Mouse (Mus musculus) left cerebral cortex, postnatal 36 days (tissue): ENCODE results near the gene Gm8247. TPM values are rescaled to one million over a fixed set of nuclear protein-coding genes. Genes with fewer than 3 reads are reported as not detected.
"Not testable (repeated sequence)": the region's sequence is repeated elsewhere in the genome, so short reads cannot be mapped to it uniquely, and the experiment has no call there.

Experiments
- DNase-seq, 2 experiments: peaks; one replicate each; pipeline ENCODE4 v3.0.0; 2021 to 2022; ENCODE audit warnings: low spot score in 2 of 2, mixed read lengths in 1 of 2
- intact Hi-C: fragments of 180-260 bp; cut with DNase I; formaldehyde crosslinking; loops from one replicate; pipeline ENCODE4 v1.15.1; 2025
- total RNA-seq, 2 experiments: library from RNA; stranded (reverse); gene quantifications; 2 replicates each; pipeline ENCODE4 v1.2.3; 2021

Gene Gm8247
- total RNA-seq, result not detected

GRCm38 (mm10) chr14:44582853-44583252 is at the start of gene Gm8247:
Gene Gm8247 (plus strand): TSS chr14:44583153.
- DNase-seq, intact Hi-C loops: not testable (repeated sequence)

- DNase-seq, intact Hi-C loops: not testable (repeated sequence)
Observed at GRCm38 (mm10) chr14:44547961-44548360, 35.0 kb upstream of the Gm8247 start.

- intact Hi-C loops, DNase-seq: not testable (repeated sequence)
Observed at GRCm38 (mm10) chr14:44591765-44592164, 8.8 kb downstream of the Gm8247 start.

- intact Hi-C loops, result not testable (repeated sequence)
Observed at GRCm38 (mm10) chr14:44627737-44628136, 44.8 kb downstream of the Gm8247 start, which contains the start of gene Gm5624. Gene Gm5624 (minus strand): TSS chr14:44627938.

More at GRCm38 (mm10) chr14:44627737-44628136, 44.8 kb downstream of the Gm8247 start, which contains the start of gene Gm5624:
- DNase-seq, result not testable (repeated sequence)

Other genes with a start within 250 kb of the Gm8247 start
- not detected for gene Gm5930, start 244.6 kb upstream of the Gm8247 start, total RNA-seq
- not detected for gene Gm8229, start 217.8 kb upstream of the Gm8247 start, total RNA-seq
- not detected for gene Gm3371, start 172.5 kb upstream of the Gm8247 start, total RNA-seq
- not detected for gene Gm8232, start 149.5 kb upstream of the Gm8247 start, total RNA-seq
- gene BC061237, start 90.7 kb upstream of the Gm8247 start, total RNA-seq, result not detected
- not detected for gene Gm17093, start 64.9 kb upstream of the Gm8247 start, total RNA-seq
- gene Gm5624, start 44.8 kb downstream of the Gm8247 start, total RNA-seq, result not detected
- not detected for gene Gm8257, start 123.3 kb downstream of the Gm8247 start, total RNA-seq
- not detected for gene Gm8267, start 167.2 kb downstream of the Gm8247 start, total RNA-seq